ENCODE assay signal across 12 mouse cellular contexts in genomic region chr7:37718671-37719402, GRCm38 (mm10). TPM values are rescaled to one million over a fixed set of nuclear protein-coding genes. Genes with fewer than 3 reads are reported as not detected.
DNase-seq lines count a peak whose midpoint lies in the region; ATAC-seq and TF ChIP-seq lines count a peak whose summit lies in the region.
"Had no signal": no experiment of that assay in that cellular context is flagged by ENCODE, and none has a peak within 500 bp of the region (broad histone marks: within the 10 kb centered on the region; RNA-seq: fewer than 3 reads in every experiment).

No protein-coding gene starts in this region.

- H3K4me3 ChIP-seq in kidney, adult 2 months (ENCODE audit: insufficient read depth, low read depth, low read length): no peak overlapping the region
- H3K4me3 ChIP-seq in hindbrain, embryonic 13.5 days: no peak overlapping the region
- H3K4me3 ChIP-seq: heart, embryonic 15.5 days; layer of hippocampus, adult 2 months; limb, embryonic 15.5 days had no signal

- H3K27me3 ChIP-seq in kidney, adult 2 months (replicated peaks; ENCODE audit: control insufficient read depth, insufficient read depth, low read length): no peaks in the 10 kb centered on the region
- no peaks in the 10 kb centered on the region for H3K27me3 ChIP-seq in hindbrain, embryonic 13.5 days
- H3K27me3 ChIP-seq: limb, embryonic 15.5 days had no signal

- H3K4me2 ChIP-seq in hindbrain, embryonic 13.5 days: 0 out of 2 replicates have a peak overlapping the region, but pooled peaks have one; percentile 2
- H3K4me2 ChIP-seq: heart, embryonic 15.5 days; limb, embryonic 15.5 days had no signal

- no peak for TF ChIP-seq POLR2A in kidney, adult 2 months (IDR thresholded peaks at IDR 0.05; ENCODE audit: low read depth, low read length)

- ATAC-seq in hindbrain, embryonic 13.5 days (ENCODE audit: low FRiP score): no peak
- ATAC-seq in frontal cortex, adult (ENCODE audit: low TSS enrichment): no peak
- ATAC-seq: forebrain, embryonic 14.5 days had no signal

- H3K4me1 ChIP-seq in kidney, adult 2 months (ENCODE audit: control insufficient read depth, insufficient read depth, low read length): no peaks in the 10 kb centered on the region
- peaks cover 75% of the 10 kb centered on the region for H3K4me1 ChIP-seq in hindbrain, embryonic 13.5 days (replicated peaks)
- H3K4me1 ChIP-seq: heart, embryonic 15.5 days had no signal

- 46% methylated on average over 15 of the region's 15 CpGs for WGBS in kidney, adult 2 months
- WGBS in hindbrain, embryonic 13.5 days: 52% methylated on average over 15 of the region's 15 CpGs

- no peaks in the 10 kb centered on the region for H3K9me3 ChIP-seq in hindbrain, embryonic 13.5 days
- H3K9me3 ChIP-seq: heart, embryonic 15.5 days; limb, embryonic 15.5 days had no signal

- no peak for TF ChIP-seq CTCF in kidney, adult 2 months (conservative IDR thresholded peaks at IDR 0.05; ENCODE audit: insufficient read depth, insufficient read length, low read depth, low read length)

- intact Hi-C loops in left cerebral cortex, postnatal 10 days (cut with DNase I): no loop called here

- H3K36me3 ChIP-seq in kidney, adult 2 months (ENCODE audit: control insufficient read depth, insufficient read depth, low read length): no peaks in the 10 kb centered on the region
- H3K36me3 ChIP-seq in hindbrain, embryonic 13.5 days: no peaks in the 10 kb centered on the region; the same call in 1 of the 2 replicates
- H3K36me3 ChIP-seq: heart, embryonic 15.5 days; limb, embryonic 15.5 days had no signal

- H3K27ac ChIP-seq in kidney, adult 2 months (ENCODE audit: insufficient read depth, low read depth, low read length): no peak overlapping the region
- H3K27ac ChIP-seq in hindbrain, embryonic 13.5 days: peak overlapping the region; percentile 24; the same call in 1 of the 2 replicates
- H3K27ac ChIP-seq: heart, embryonic 15.5 days; layer of hippocampus, adult 2 months; limb, embryonic 15.5 days had no signal

- peak; percentile 5 for DNase-seq in kidney, adult 2 months
- no peak for DNase-seq in kidney, adult 8-10 months
- peak; percentile 2 for DNase-seq in NIH3T3 (ENCODE audit: low read depth)
- DNase-seq in brain, adult 2 months (ENCODE audit: low read depth, low spot score): peak; percentile 35
- no peak for DNase-seq in left cerebral cortex, postnatal 10 days (ENCODE audit: extremely low spot score in 1 of 2, low spot score in 2 of 2)

- no peak overlapping the region for H3K9ac ChIP-seq in hindbrain, embryonic 13.5 days
- H3K9ac ChIP-seq: heart, embryonic 15.5 days; limb, embryonic 15.5 days had no signal

RNA-seq across cellular contexts. Expression of gene Zfp536, which starts 54.6 kb away (rescaled TPM):
- 0.11 and 0.26 TPM in 2 replicates for polyA plus RNA-seq in kidney, adult 2 months (2012; rRNA removed)
- polyA plus RNA-seq in hindbrain, embryonic 13.5 days (2015; fragmentation: Nextera tagmentation; extraction: Ambion mirVana): 50.9 and 51.4 TPM in 2 replicates
- total RNA-seq in left cerebral cortex, postnatal 10 days (2021): 10 to 100 TPM; 29.8 to 33.2 TPM
- total RNA-seq: megakaryocyte-erythroid progenitor cell, adult 5-6 weeks had no signal

Comparison
In these comparisons a context has a peak if more than half of its experiments do, and no peak if none do; other contexts are left out.
1. DNase-seq: peak in kidney, adult 2 months (single experiment), NIH3T3 (single experiment) and brain, adult 2 months (single experiment); none in kidney, adult 8-10 months (0 of 2) and left cerebral cortex, postnatal 10 days (0 of 2).
2. RNA of gene Zfp536, which starts 54.6 kb away (polyA plus RNA-seq): 50.9 to 51.4 TPM in hindbrain, embryonic 13.5 days; 0.11 to 0.26 TPM in kidney, adult 2 months; every median in the first group is over 10 times any median in the second.